Mouse (Mus musculus) bone marrow macrophage, adult 2 months (primary cell): ENCODE data around the gene Tnf.

Experiments used
- CTCF ChIP-seq: IDR thresholded peaks from 2 replicates; pipeline ENCODE4 v1.5.1; 2012; ENCODE audit warnings: low read depth, mild to moderate bottlenecking, low read length, moderate library complexity
- POLR2A ChIP-seq: IDR thresholded peaks from 2 replicates; pipeline ENCODE4 v1.6.1; 2012; ENCODE audit warnings: mild to moderate bottlenecking, low read depth, low read length, borderline replicate concordance

GRCm38 (mm10) chr17:35236996-35237395 lies 35.2 kb upstream of the Tnf start:
- no peak for TF ChIP-seq CTCF
- no peak for TF ChIP-seq POLR2A
